Mouse (Mus musculus): ENCODE measurements around the gene Cdc40. TPM values are rescaled to one million over a fixed set of nuclear protein-coding genes. Genes with fewer than 3 reads are reported as not detected.

The Cdc40 gene
- 32.4 and 37.5 TPM in 2 replicates for polyA plus RNA-seq (2014; fragmentation: Nextera tagmentation; extraction: Ambion mirVana)

- H3K9ac ChIP-seq (ENCODE audit: low read depth, low read length): peak within 1 kb of the TSS; percentile 96
- H3K4me2 ChIP-seq (replicated peaks; ENCODE audit: low read depth, low read length): peak within 1 kb of the TSS; percentile 49
- peak within 1 kb of the TSS; percentile 98 for H3K27ac ChIP-seq (ENCODE audit: low read depth, low read length)
- no peaks in the 10 kb centered on the region for H3K27me3 ChIP-seq (ENCODE audit: control insufficient read depth, insufficient read depth, low read length)
- DNase-seq (ENCODE audit: low spot score) (peak; percentile 98), ATAC-seq (ENCODE audit: low FRiP score) (peak; percentile 97)
- H3K4me1 ChIP-seq (replicated peaks; ENCODE audit: control insufficient read depth, insufficient read depth, low read length): no peaks in the 10 kb centered on the region
- WGBS: under 1% methylated on average over 44 of the region's 44 CpGs
- H3K4me3 ChIP-seq (ENCODE audit: low read depth, low read length): peak within 1 kb of the TSS; percentile 98
- no peaks in the 10 kb centered on the region for H3K36me3 ChIP-seq (ENCODE audit: control insufficient read depth, insufficient read depth, low read length)
- H3K9me3 ChIP-seq (ENCODE audit: control insufficient read depth, low read length): no peaks in the 10 kb centered on the region
Observed at GRCm38 (mm10) chr10:40882831-40883643, at the start of gene Cdc40, which contains the start of gene Wasf1. TSS of gene Cdc40 (minus strand) at chr10:40883311. TSS of gene Wasf1 (plus strand) at chr10:40883475.

GRCm38 (mm10) chr10:40919464-40919863 lies 36.4 kb upstream of the Cdc40 start:
- Histone ChIP-seq H3K4me3 (ENCODE audit: low read depth, low read length) (no peak overlapping the region), H3K36me3 (ENCODE audit: control insufficient read depth, insufficient read depth, low read length) (no peaks in the 10 kb centered on the region), H3K9me3 (ENCODE audit: control insufficient read depth, low read length) (no peaks in the 10 kb centered on the region), H3K4me1 (replicated peaks; ENCODE audit: control insufficient read depth, insufficient read depth, low read length) (no peaks in the 10 kb centered on the region), H3K27me3 (ENCODE audit: control insufficient read depth, insufficient read depth, low read length) (no peaks in the 10 kb centered on the region), H3K4me2 (replicated peaks; ENCODE audit: low read depth, low read length) (no peak overlapping the region), H3K9ac (ENCODE audit: low read depth, low read length) (no peak overlapping the region), H3K27ac (ENCODE audit: low read depth, low read length) (no peak overlapping the region)
- no peak for DNase-seq (ENCODE audit: low spot score)
- 92% methylated on average over 6 of the region's 6 CpGs for WGBS
- no peak for ATAC-seq (ENCODE audit: low FRiP score)

- ATAC-seq (ENCODE audit: low FRiP score): no peak
- H3K9ac ChIP-seq (ENCODE audit: low read depth, low read length): no peak overlapping the region
Observed at GRCm38 (mm10) chr10:40918669-40919440, 35.7 kb upstream of the Cdc40 start.

GRCm38 (mm10) chr10:40915240-40915639 lies 32.1 kb upstream of the Cdc40 start:
- Histone ChIP-seq H3K9ac (ENCODE audit: low read depth, low read length) (no peak overlapping the region), H3K4me3 (ENCODE audit: low read depth, low read length) (no peak overlapping the region), H3K9me3 (ENCODE audit: control insufficient read depth, low read length) (no peaks in the 10 kb centered on the region), H3K27me3 (ENCODE audit: control insufficient read depth, insufficient read depth, low read length) (no peaks in the 10 kb centered on the region), H3K27ac (ENCODE audit: low read depth, low read length) (no peak overlapping the region), H3K4me2 (replicated peaks; ENCODE audit: low read depth, low read length) (no peak overlapping the region), H3K36me3 (ENCODE audit: control insufficient read depth, insufficient read depth, low read length) (no peaks in the 10 kb centered on the region), H3K4me1 (replicated peaks; ENCODE audit: control insufficient read depth, insufficient read depth, low read length) (no peaks in the 10 kb centered on the region)
- DNase-seq (ENCODE audit: low spot score) (no peak), ATAC-seq (ENCODE audit: low FRiP score) (no peak)
- WGBS: 89% methylated on average over 2 of the region's 2 CpGs

More at GRCm38 (mm10) chr10:40918669-40919440, 35.7 kb upstream of the Cdc40 start:
- no peaks in the 10 kb centered on the region for H3K27me3 ChIP-seq (ENCODE audit: control insufficient read depth, insufficient read depth, low read length)
- H3K27ac ChIP-seq (ENCODE audit: low read depth, low read length): no peak overlapping the region
- H3K4me1 ChIP-seq (replicated peaks; ENCODE audit: control insufficient read depth, insufficient read depth, low read length): no peaks in the 10 kb centered on the region
- no peaks in the 10 kb centered on the region for H3K36me3 ChIP-seq (ENCODE audit: control insufficient read depth, insufficient read depth, low read length)
- no peaks in the 10 kb centered on the region for H3K9me3 ChIP-seq (ENCODE audit: control insufficient read depth, low read length)
- no peak overlapping the region for H3K4me3 ChIP-seq (ENCODE audit: low read depth, low read length)
- DNase-seq (ENCODE audit: low spot score): no peak
- H3K4me2 ChIP-seq (replicated peaks; ENCODE audit: low read depth, low read length): no peak overlapping the region
- 91% methylated on average over 8 of the region's 8 CpGs for WGBS

- Histone ChIP-seq H3K27me3 (ENCODE audit: control insufficient read depth, insufficient read depth, low read length) (no peaks in the 10 kb centered on the region), H3K4me2 (replicated peaks; ENCODE audit: low read depth, low read length) (no peak overlapping the region), H3K9me3 (ENCODE audit: control insufficient read depth, low read length) (no peaks in the 10 kb centered on the region), H3K4me1 (replicated peaks; ENCODE audit: control insufficient read depth, insufficient read depth, low read length) (no peaks in the 10 kb centered on the region), H3K27ac (ENCODE audit: low read depth, low read length) (no peak overlapping the region), H3K4me3 (ENCODE audit: low read depth, low read length) (no peak overlapping the region), H3K9ac (ENCODE audit: low read depth, low read length) (no peak overlapping the region), H3K36me3 (ENCODE audit: control insufficient read depth, insufficient read depth, low read length) (no peaks in the 10 kb centered on the region)
- WGBS: 53% methylated on average over 2 of the region's 2 CpGs
- DNase-seq (ENCODE audit: low spot score): no peak
- ATAC-seq (ENCODE audit: low FRiP score): no peak
Observed at GRCm38 (mm10) chr10:40910811-40911210, 27.7 kb upstream of the Cdc40 start.

DNA sequence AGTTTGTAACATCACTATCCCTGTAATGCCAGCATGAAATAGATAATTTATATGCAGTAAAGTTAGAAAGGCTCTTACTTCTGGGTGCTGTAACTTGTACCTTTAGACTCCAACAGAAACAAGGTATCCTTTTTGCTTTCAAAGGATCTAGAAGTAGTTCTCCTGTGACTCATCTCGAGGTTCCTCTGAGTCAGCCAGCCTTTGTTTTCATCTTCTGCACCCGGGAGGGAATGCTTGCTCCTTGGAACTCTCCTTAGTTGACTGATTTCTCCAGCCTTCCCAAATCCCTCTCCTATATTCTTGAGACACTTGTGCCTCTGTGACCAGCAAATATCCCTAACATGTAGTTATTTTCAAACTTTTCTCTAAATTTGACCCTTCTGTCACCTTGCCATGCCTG lies 25.5 kb upstream of the Cdc40 start:
- no peaks in the 10 kb centered on the region for H3K27me3 ChIP-seq (ENCODE audit: control insufficient read depth, insufficient read depth, low read length)
- H3K4me1 ChIP-seq (replicated peaks; ENCODE audit: control insufficient read depth, insufficient read depth, low read length): no peaks in the 10 kb centered on the region
- H3K27ac ChIP-seq (ENCODE audit: low read depth, low read length): no peak overlapping the region
- ATAC-seq (ENCODE audit: low FRiP score) (no peak), DNase-seq (ENCODE audit: low spot score) (no peak)
- no peak overlapping the region for H3K9ac ChIP-seq (ENCODE audit: low read depth, low read length)
- no peaks in the 10 kb centered on the region for H3K9me3 ChIP-seq (ENCODE audit: control insufficient read depth, low read length)
- H3K4me3 ChIP-seq (ENCODE audit: low read depth, low read length): no peak overlapping the region
- WGBS: 55% methylated on average over 2 of the region's 2 CpGs
- H3K36me3 ChIP-seq (ENCODE audit: control insufficient read depth, insufficient read depth, low read length): no peaks in the 10 kb centered on the region
- no peak overlapping the region for H3K4me2 ChIP-seq (replicated peaks; ENCODE audit: low read depth, low read length)

DNA sequence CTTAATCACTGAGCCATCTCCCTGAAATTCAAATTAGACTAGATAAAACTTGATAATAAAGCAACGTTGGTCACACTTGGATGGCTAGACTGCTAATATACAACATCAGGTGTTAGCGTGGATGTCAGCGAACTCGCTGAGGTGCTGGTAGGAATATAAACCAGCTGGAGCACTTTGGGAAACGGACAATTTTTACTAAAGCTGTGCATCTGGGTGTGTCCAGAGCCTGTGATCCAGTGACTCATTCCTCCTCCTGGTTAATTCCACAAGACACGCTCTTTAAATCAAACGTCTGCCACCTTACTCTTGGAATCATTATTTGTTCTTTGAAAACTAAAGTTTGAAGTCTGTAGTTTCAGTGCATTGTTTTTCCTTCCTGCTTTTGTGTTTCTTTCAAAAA lies 23.7 kb upstream of the Cdc40 start:
- WGBS: 85% methylated on average over 7 of the region's 7 CpGs
- Histone ChIP-seq H3K4me1 (replicated peaks; ENCODE audit: control insufficient read depth, insufficient read depth, low read length) (no peaks in the 10 kb centered on the region), H3K4me3 (ENCODE audit: low read depth, low read length) (no peak overlapping the region), H3K27me3 (ENCODE audit: control insufficient read depth, insufficient read depth, low read length) (no peaks in the 10 kb centered on the region), H3K27ac (ENCODE audit: low read depth, low read length) (no peak overlapping the region), H3K9me3 (ENCODE audit: control insufficient read depth, low read length) (no peaks in the 10 kb centered on the region), H3K4me2 (replicated peaks; ENCODE audit: low read depth, low read length) (no peak overlapping the region), H3K9ac (ENCODE audit: low read depth, low read length) (no peak overlapping the region), H3K36me3 (ENCODE audit: control insufficient read depth, insufficient read depth, low read length) (no peaks in the 10 kb centered on the region)
- DNase-seq (ENCODE audit: low spot score) (no peak), ATAC-seq (ENCODE audit: low FRiP score) (no peak)

GRCm38 (mm10) chr10:40906131-40906530 lies 23.0 kb upstream of the Cdc40 start:
- H3K4me3 ChIP-seq (ENCODE audit: low read depth, low read length): no peak overlapping the region
- no peak for DNase-seq (ENCODE audit: low spot score)
- WGBS: 91% methylated on average over 1 of the region's 1 CpGs

More at GRCm38 (mm10) chr10:40906131-40906530, 23.0 kb upstream of the Cdc40 start:
- Histone ChIP-seq H3K4me2 (replicated peaks; ENCODE audit: low read depth, low read length) (no peak overlapping the region), H3K27me3 (ENCODE audit: control insufficient read depth, insufficient read depth, low read length) (no peaks in the 10 kb centered on the region), H3K27ac (ENCODE audit: low read depth, low read length) (no peak overlapping the region), H3K9ac (ENCODE audit: low read depth, low read length) (no peak overlapping the region), H3K9me3 (ENCODE audit: control insufficient read depth, low read length) (no peaks in the 10 kb centered on the region), H3K4me1 (replicated peaks; ENCODE audit: control insufficient read depth, insufficient read depth, low read length) (no peaks in the 10 kb centered on the region), H3K36me3 (ENCODE audit: control insufficient read depth, insufficient read depth, low read length) (no peaks in the 10 kb centered on the region)
- ATAC-seq (ENCODE audit: low FRiP score): no peak
